ENCODE assay signal across 11 mouse cellular contexts in the genomic region with DNA sequence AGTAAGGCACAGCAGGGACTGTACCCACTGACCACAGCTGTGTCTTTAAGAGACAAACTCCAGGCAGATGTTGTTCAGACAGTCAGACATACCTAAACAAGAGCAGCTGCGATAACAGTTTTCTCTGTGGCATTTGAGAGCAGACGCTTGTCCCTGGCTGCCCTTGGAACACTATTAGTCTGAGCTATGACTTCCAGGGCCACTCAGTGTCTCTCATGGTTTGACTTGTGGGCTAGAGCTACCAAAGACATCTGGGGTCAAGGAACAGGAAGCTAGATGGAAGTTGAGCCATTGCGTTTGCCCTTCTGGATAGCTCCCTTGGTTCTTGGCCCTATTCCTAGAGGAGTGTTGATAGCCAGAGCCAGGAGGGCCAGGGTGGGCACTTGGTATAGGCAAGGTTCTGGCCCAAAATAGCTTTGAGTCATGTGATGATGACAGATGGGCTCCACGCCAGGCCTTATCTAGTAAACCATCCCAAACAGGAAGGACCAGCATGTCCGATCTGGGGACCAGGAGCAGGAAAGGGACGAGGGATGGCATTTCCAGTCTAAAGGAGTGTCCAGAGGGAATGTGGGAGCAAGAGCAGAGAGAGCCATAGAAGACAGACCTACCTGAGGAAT. TPM values are rescaled to one million over a fixed set of nuclear protein-coding genes. Genes with fewer than 3 reads are reported as not detected.
DNase-seq lines count a peak whose midpoint lies in the region; ATAC-seq and TF ChIP-seq lines count a peak whose summit lies in the region.
"Had no signal": no experiment of that assay in that cellular context is flagged by ENCODE, and none has a peak within 500 bp of the region (broad histone marks: within the 10 kb centered on the region; RNA-seq: fewer than 3 reads in every experiment).

No protein-coding gene starts in this region.

- H3K27me3 ChIP-seq in heart, embryonic 15.5 days, result peaks cover 7% of the 10 kb centered on the region; the same call in 1 of the 2 replicates
- peaks cover 63% of the 10 kb centered on the region for H3K27me3 ChIP-seq in limb, embryonic 10.5 days (ENCODE audit: low read depth, poor library complexity, severe bottlenecking)

- peak; percentile 15 to 23 for DNase-seq in spleen, postnatal 36 days (ENCODE audit: low spot score in 2 of 2)
- DNase-seq in spleen, postnatal 10 days (ENCODE audit: low spot score in 2 of 2), result no peak
- peak; percentile 83 for DNase-seq in kidney, postnatal 14 days
- peak; percentile 80 to 91 for DNase-seq in lung, postnatal 4 days
- no peak for DNase-seq in limb, embryonic 10.5 days (ENCODE audit: low spot score)
- no peak for DNase-seq in left cerebral cortex, adult 2 months (ENCODE audit: extremely low spot score in 1 of 2, low spot score in 2 of 2)

- WGBS in heart, embryonic 15.5 days, result 19% methylated on average over 6 of the region's 6 CpGs
- WGBS in limb, embryonic 10.5 days, result 72% methylated on average over 6 of the region's 6 CpGs

- no peaks in the 10 kb centered on the region for H3K9me3 ChIP-seq in heart, embryonic 15.5 days (replicated peaks)
- no peaks in the 10 kb centered on the region for H3K9me3 ChIP-seq in limb, embryonic 10.5 days (replicated peaks)
- H3K9me3 ChIP-seq: forebrain, embryonic 13.5 days; limb, embryonic 12.5 days; megakaryocyte, embryonic 14.5 days had no signal

- intact Hi-C loops in left cerebral cortex, adult 2 months (cut with DNase I), result no loop called here

- peak overlapping the region; percentile 55 for H3K27ac ChIP-seq in heart, embryonic 15.5 days
- H3K27ac ChIP-seq in limb, embryonic 10.5 days, result no peak overlapping the region
- H3K27ac ChIP-seq in left cerebral cortex, adult 2 months, result no peak overlapping the region
- H3K27ac ChIP-seq: forebrain, embryonic 13.5 days; limb, embryonic 12.5 days had no signal

- no peaks in the 10 kb centered on the region for H3K36me3 ChIP-seq in heart, embryonic 15.5 days
- no peaks in the 10 kb centered on the region for H3K36me3 ChIP-seq in limb, embryonic 10.5 days
- H3K36me3 ChIP-seq: limb, embryonic 12.5 days had no signal

- no peak for TF ChIP-seq CTCF in left cerebral cortex, adult 2 months (IDR thresholded peaks at IDR 0.05)

- H3K4me3 ChIP-seq in heart, embryonic 15.5 days, result no peak overlapping the region
- no peak overlapping the region for H3K4me3 ChIP-seq in limb, embryonic 10.5 days
- H3K4me3 ChIP-seq in left cerebral cortex, adult 2 months, result no peak overlapping the region
- H3K4me3 ChIP-seq: forebrain, embryonic 13.5 days; limb, embryonic 12.5 days; megakaryocyte, embryonic 14.5 days had no signal

- no peak overlapping the region for H3K9ac ChIP-seq in heart, embryonic 15.5 days
- H3K9ac ChIP-seq: forebrain, embryonic 13.5 days; limb, embryonic 12.5 days had no signal

- H3K4me2 ChIP-seq in heart, embryonic 15.5 days, result peak overlapping the region; percentile 32
- H3K4me2 ChIP-seq: forebrain, embryonic 13.5 days; limb, embryonic 12.5 days had no signal

- no peak for ATAC-seq in heart, embryonic 15.5 days (replicated peaks; ENCODE audit: insufficient number of reproducible peaks, insufficient read depth, low FRiP score, low read depth)
- ATAC-seq: forebrain, embryonic 13.5 days had no signal

- peaks cover 59% of the 10 kb centered on the region for H3K4me1 ChIP-seq in heart, embryonic 15.5 days (replicated peaks)
- peaks cover 45% of the 10 kb centered on the region for H3K4me1 ChIP-seq in limb, embryonic 10.5 days

RNA-seq across cellular contexts. Expression of a gene that starts 2.8 kb away (rescaled TPM):
- 9.7 and 12.9 TPM in 2 replicates for polyA plus RNA-seq in heart, embryonic 15.5 days (2015; fragmentation: Nextera tagmentation; extraction: Ambion mirVana)
- 10.2 and 11.1 TPM in 2 replicates for polyA plus RNA-seq in limb, embryonic 10.5 days (2016; fragmentation: Nextera tagmentation; extraction: Ambion mirVana)
- 10 to 100 TPM; 17.4 to 17.8 TPM for total RNA-seq in left cerebral cortex, adult 2 months (2021)
- total RNA-seq: granulocyte monocyte progenitor cell, adult 5-6 weeks had no signal

RNA-seq across cellular contexts. Expression of a gene that starts 38.2 kb away (rescaled TPM):
- polyA plus RNA-seq in heart, embryonic 15.5 days (2015; fragmentation: Nextera tagmentation; extraction: Ambion mirVana), result 114 and 117 TPM in 2 replicates
- 9.8 and 21.2 TPM in 2 replicates for polyA plus RNA-seq in limb, embryonic 10.5 days (2016; fragmentation: Nextera tagmentation; extraction: Ambion mirVana)
- total RNA-seq in left cerebral cortex, adult 2 months (2021), result 100 to 1,000 TPM; 109 to 112 TPM

RNA-seq across cellular contexts. Expression of a gene that starts 40.6 kb away (rescaled TPM):
- polyA plus RNA-seq in heart, embryonic 15.5 days (2015; fragmentation: Nextera tagmentation; extraction: Ambion mirVana), result 0.08 and 0.10 TPM in 2 replicates
- polyA plus RNA-seq in limb, embryonic 10.5 days (2016; fragmentation: Nextera tagmentation; extraction: Ambion mirVana), result 6.9 and 9.5 TPM in 2 replicates
- total RNA-seq in left cerebral cortex, adult 2 months (2021), result not detected
- total RNA-seq: granulocyte monocyte progenitor cell, adult 5-6 weeks had no signal
- polyA plus RNA-seq: forebrain, embryonic 13.5 days had no signal

Comparison
In these comparisons a context has a peak if more than half of its experiments do, and no peak if none do; other contexts are left out.
1. DNase-seq: peak in spleen, postnatal 36 days (2 of 2), kidney, postnatal 14 days (single experiment) and lung, postnatal 4 days (2 of 2); none in spleen, postnatal 10 days (0 of 2), limb, embryonic 10.5 days (single experiment) and left cerebral cortex, adult 2 months (0 of 2).